Mouse (Mus musculus) erythroblast, embryonic 14.5 days (primary cell): ENCODE measurements around the gene Cep170b.

Experiments
- GATA1 ChIP-seq: IDR thresholded peaks from 2 replicates; pipeline ENCODE4 v1.6.1; 2012; ENCODE audit warnings: low read length, inconsistent platforms, mixed read lengths
- TAL1 ChIP-seq: IDR thresholded peaks from 3 replicates; pipeline ENCODE4 v1.6.1; 2012; ENCODE audit warnings: low read length, inconsistent platforms, mixed read lengths

GRCm38 (mm10) chr12:112737761-112738160 is 17.5 kb downstream of the Cep170b start:
- TF ChIP-seq GATA1 (no peak), TAL1 (no peak)
